Mouse (Mus musculus) MEL (cell line): ENCODE results near the gene Hspb11. TPM values are rescaled to one million over a fixed set of nuclear protein-coding genes. Genes with fewer than 3 reads are reported as not detected.

Source experiments
- DNase-seq: peaks from one replicate; pipeline ENCODE4 v3.0.0; 2011; ENCODE audit warnings: low read depth, low spot score
- H3K27ac ChIP-seq: 2 replicates; pipeline ENCODE4 v1.5.1; 2012; ENCODE audit warnings: low read depth, mild to moderate bottlenecking, control low read depth, low read length, moderate library complexity; ENCODE audit not compliant: control insufficient read depth
- H3K27me3 ChIP-seq, 2 experiments: fragments of 150-350 bp in 1 of 2; sonication (generic) in 1 of 2; 2 replicates each; pipeline ENCODE4 v1.6.1; 2012; ENCODE audit warnings: low read length in 2 of 2, mild to moderate bottlenecking in 2 of 2, improper control_type of control experiment in 1 of 2, moderate library complexity in 1 of 2; ENCODE audit not compliant: insufficient read depth in 2 of 2, control insufficient read depth in 1 of 2
- H3K36me3 ChIP-seq, 2 experiments: 2 replicates each; pipeline ENCODE4 v1.6.1; 2012 to 2014; ENCODE audit warnings: low read length in 2 of 2, improper control_type of control experiment in 1 of 2, inconsistent platforms in 1 of 2, mild to moderate bottlenecking in 1 of 2; ENCODE audit not compliant: insufficient read depth in 2 of 2, control insufficient read depth in 1 of 2
- H3K4me1 ChIP-seq, 2 experiments: fragments of 150-350 bp in 1 of 2; sonication (generic) in 1 of 2; 2 replicates each; pipeline ENCODE4 v1.6.1; 2012; ENCODE audit warnings: low read length in 2 of 2, improper control_type of control experiment in 1 of 2, mild to moderate bottlenecking in 1 of 2; ENCODE audit not compliant: insufficient read depth in 2 of 2, control insufficient read depth in 1 of 2
- H3K4me3 ChIP-seq, 2 experiments: fragments of 150-350 bp in 1 of 2; sonication (generic) in 1 of 2; 2 replicates each; pipeline ENCODE4 v1.5.1; 2012; ENCODE audit warnings: low read depth in 2 of 2, low read length in 2 of 2, mild to moderate bottlenecking in 2 of 2, moderate library complexity in 2 of 2, control low read depth in 1 of 2, improper control_type of control experiment in 1 of 2; ENCODE audit not compliant: control insufficient read depth in 1 of 2, insufficient read depth in 1 of 2
- H3K79me2 ChIP-seq: 2 replicates; pipeline ENCODE4 v1.6.1; 2012; ENCODE audit warnings: mild to moderate bottlenecking, low read length, moderate library complexity; ENCODE audit not compliant: control insufficient read depth, poor library complexity, insufficient read depth
- H3K9ac ChIP-seq: 2 replicates; pipeline ENCODE4 v1.6.1; 2012; ENCODE audit warnings: low read depth, mild to moderate bottlenecking, control low read depth, low read length, moderate library complexity; ENCODE audit not compliant: control insufficient read depth, poor library complexity, severe bottlenecking
- H3K9me3 ChIP-seq: fragments of 150-350 bp; sonication (generic); replicated peaks from 2 replicates; pipeline ENCODE4 v1.6.1; 2012; ENCODE audit warnings: mild to moderate bottlenecking, low read length, improper control_type of control experiment, moderate library complexity; ENCODE audit not compliant: insufficient read depth
- CTCF ChIP-seq, 3 experiments: IDR thresholded peaks in 2 of 3; conservative IDR thresholded peaks in 1 of 3; 2 replicates each; pipeline ENCODE4 v1.5.1; 2011 to 2012; ENCODE audit warnings: low read length in 3 of 3, low read depth in 2 of 3, mild to moderate bottlenecking in 2 of 3, improper control_type of control experiment in 1 of 3, inconsistent platforms in 1 of 3, mixed read lengths in 1 of 3, moderate library complexity in 1 of 3; ENCODE audit not compliant: control insufficient read depth in 1 of 3, insufficient read depth in 1 of 3, poor library complexity in 1 of 3, severe bottlenecking in 1 of 3
- E2F4 ChIP-seq: IDR thresholded peaks from 2 replicates; pipeline ENCODE4 v1.6.1; 2011; ENCODE audit warnings: low read depth, low read length, improper control_type of control experiment, borderline replicate concordance
- ELF1 ChIP-seq: IDR thresholded peaks from 2 replicates; pipeline ENCODE4 v1.6.1; 2014; ENCODE audit warnings: low read depth, mild to moderate bottlenecking, inconsistent platforms, low read length, improper control_type of control experiment, moderate library complexity
- ETS1 ChIP-seq: IDR thresholded peaks from 2 replicates; pipeline ENCODE4 v1.6.1; 2012; ENCODE audit warnings: low read depth, mild to moderate bottlenecking, inconsistent platforms, low read length, improper control_type of control experiment, moderate library complexity
- GABPA ChIP-seq: IDR thresholded peaks from 2 replicates; pipeline ENCODE4 v1.6.1; 2012; ENCODE audit warnings: low read depth, mild to moderate bottlenecking, inconsistent platforms, low read length, improper control_type of control experiment, moderate library complexity
- GATA1 ChIP-seq: IDR thresholded peaks from 2 replicates; pipeline ENCODE4 v1.6.1; 2011; ENCODE audit warnings: low read depth, low read length, improper control_type of control experiment
- HCFC1 ChIP-seq: IDR thresholded peaks from 2 replicates; pipeline ENCODE4 v1.6.1; 2012; ENCODE audit warnings: low read depth, mild to moderate bottlenecking, inconsistent platforms, low read length, improper control_type of control experiment, moderate library complexity
- JUND ChIP-seq: IDR thresholded peaks from 2 replicates; pipeline ENCODE4 v1.6.1; 2011; ENCODE audit warnings: low read depth, mild to moderate bottlenecking, improper control_type of control experiment, low read length
- KAT2A ChIP-seq: conservative IDR thresholded peaks from 2 replicates; pipeline ENCODE4 v1.6.1; 2012; ENCODE audit warnings: low read depth, low read length, improper control_type of control experiment, inconsistent platforms
- MAZ ChIP-seq: IDR thresholded peaks from 2 replicates; pipeline ENCODE4 v1.6.1; 2012; ENCODE audit warnings: low read depth, mild to moderate bottlenecking, inconsistent platforms, low read length, improper control_type of control experiment
- MXI1 ChIP-seq: IDR thresholded peaks from 2 replicates; pipeline ENCODE4 v1.6.1; 2011; ENCODE audit warnings: mild to moderate bottlenecking, low read depth, low read length, improper control_type of control experiment
- MYC ChIP-seq: IDR thresholded peaks from 2 replicates; pipeline ENCODE4 v1.6.1; 2011; ENCODE audit warnings: low read depth, mild to moderate bottlenecking, low read length, improper control_type of control experiment, moderate library complexity
- NELFE ChIP-seq: IDR thresholded peaks from 2 replicates; pipeline ENCODE4 v1.6.1; 2011; ENCODE audit warnings: low read depth, low read length, improper control_type of control experiment
- NRF1 ChIP-seq: IDR thresholded peaks from 2 replicates; pipeline ENCODE4 v1.6.1; 2014; ENCODE audit warnings: low read depth, mild to moderate bottlenecking, inconsistent platforms, low read length, improper control_type of control experiment, moderate library complexity; ENCODE audit not compliant: poor library complexity, insufficient read depth, severe bottlenecking
- POLR2A ChIP-seq, 2 experiments: IDR thresholded peaks; 2 replicates each; pipeline ENCODE4 v1.6.1; 2011 to 2012; ENCODE audit warnings: low read length in 2 of 2, mild to moderate bottlenecking in 2 of 2, control low read depth in 1 of 2, improper control_type of control experiment in 1 of 2, low read depth in 1 of 2, moderate library complexity in 1 of 2; ENCODE audit not compliant: control insufficient read depth in 1 of 2, insufficient read depth in 1 of 2, poor library complexity in 1 of 2
- POLR2AphosphoS2 ChIP-seq: IDR thresholded peaks from 2 replicates; pipeline ENCODE4 v1.6.1; 2011; ENCODE audit warnings: low read length, improper control_type of control experiment
- RAD21 ChIP-seq: IDR thresholded peaks from 2 replicates; pipeline ENCODE4 v1.6.1; 2011; ENCODE audit warnings: mild to moderate bottlenecking, low read depth, low read length, improper control_type of control experiment
- RCOR1 ChIP-seq: IDR thresholded peaks from 2 replicates; pipeline ENCODE4 v1.6.1; 2012; ENCODE audit warnings: low read depth, mild to moderate bottlenecking, inconsistent platforms, low read length, improper control_type of control experiment
- SIN3A ChIP-seq: IDR thresholded peaks from 2 replicates; pipeline ENCODE4 v1.6.1; 2012; ENCODE audit warnings: low read length, improper control_type of control experiment, inconsistent platforms
- SMC3 ChIP-seq: IDR thresholded peaks from 2 replicates; pipeline ENCODE4 v1.6.1; 2011; ENCODE audit warnings: low read depth, low read length, improper control_type of control experiment
- TAL1 ChIP-seq: IDR thresholded peaks from 2 replicates; pipeline ENCODE4 v1.6.1; 2012; ENCODE audit warnings: mild to moderate bottlenecking, inconsistent platforms, low read length, moderate library complexity, mixed read lengths
- TBP ChIP-seq: IDR thresholded peaks from 2 replicates; pipeline ENCODE4 v1.8.0; 2011; ENCODE audit warnings: low read depth, low read length, improper control_type of control experiment
- TCF12 ChIP-seq: IDR thresholded peaks from 2 replicates; pipeline ENCODE4 v1.6.1; 2014; ENCODE audit warnings: low read depth, mild to moderate bottlenecking, inconsistent platforms, low read length, improper control_type of control experiment, moderate library complexity
- UBTF ChIP-seq: IDR thresholded peaks from 2 replicates; pipeline ENCODE4 v1.6.1; 2012; ENCODE audit warnings: low read depth, mild to moderate bottlenecking, inconsistent platforms, low read length, improper control_type of control experiment, moderate library complexity, borderline replicate concordance; ENCODE audit not compliant: insufficient read depth
- USF2 ChIP-seq, 2 experiments: IDR thresholded peaks; 2 replicates each; pipeline ENCODE4 v1.6.1; 2011 to 2012; ENCODE audit warnings: improper control_type of control experiment in 2 of 2, low read length in 2 of 2, borderline replicate concordance in 1 of 2, inconsistent platforms in 1 of 2, low read depth in 1 of 2, mild to moderate bottlenecking in 1 of 2; ENCODE audit not compliant: insufficient read depth in 1 of 2
- ZC3H11A ChIP-seq: IDR thresholded peaks from 2 replicates; pipeline ENCODE4 v1.6.1; 2012; ENCODE audit warnings: low read depth, mild to moderate bottlenecking, inconsistent platforms, low read length, improper control_type of control experiment
- ZKSCAN1 ChIP-seq: IDR thresholded peaks from 2 replicates; pipeline ENCODE4 v1.6.1; 2012; ENCODE audit warnings: low read depth, mild to moderate bottlenecking, inconsistent platforms, low read length, improper control_type of control experiment, moderate library complexity
- ZMIZ1 ChIP-seq: IDR thresholded peaks from 2 replicates; pipeline ENCODE4 v1.6.1; 2012; ENCODE audit warnings: low read depth, mild to moderate bottlenecking, inconsistent platforms, low read length, improper control_type of control experiment, moderate library complexity
- polyA plus RNA-seq, 2 experiments: library from polyadenylated mRNA; stranded (reverse) in 1 of 2; unstranded in 1 of 2; fragments of >175 nt in 1 of 2; fragments of >200 nt in 1 of 2; gene quantifications; 2 replicates each; pipeline versions ENCODE4 v1.2.1 to v1.2.4; 2012; ENCODE audit warnings: low replicate concordance in 2 of 2, low read depth in 1 of 2; ENCODE audit not compliant: insufficient read length in 2 of 2, insufficient read depth in 1 of 2, missing spikeins in 1 of 2
- total RNA-seq: library from RNA; depleted of rRNA; stranded (reverse); fragments of 300-350 nt; gene quantifications from 2 replicates; pipeline ENCODE4 v1.2.3, GENCODE M21; 2012

Hspb11 gene
- total and polyA plus RNA-seq, 3 experiments, result 11.2 to 16.8 TPM; not detected in 1

GRCm38 (mm10) chr4:107313690-107314478, 60.5 kb downstream of the Hspb11 start, which contains the start of gene Yipf1:
Yipf1 (plus strand) TSS chr4:107314363.
- peak within 1 kb of the TSS; percentile 23; the same call in 1 of the 2 replicates for H3K27ac ChIP-seq

DNA sequence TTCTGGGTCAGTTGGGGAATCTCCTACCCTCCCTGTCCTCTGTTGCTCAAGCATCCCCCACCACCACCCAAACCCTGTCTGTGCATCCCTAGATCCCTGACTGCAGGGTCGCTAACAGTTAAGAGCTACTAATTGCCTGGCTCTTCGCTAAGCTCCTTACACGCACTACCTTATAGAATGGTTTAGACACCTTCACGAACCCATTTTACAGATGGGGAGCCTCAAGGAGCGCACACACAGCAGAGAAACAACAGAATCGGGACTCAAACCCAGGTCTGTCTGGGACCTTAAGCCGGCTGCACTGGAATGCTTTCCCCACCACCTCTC, 61.0 kb downstream of the Hspb11 start:
- Histone ChIP-seq H3K9me3 (no peaks in the 10 kb centered on the region), H3K27me3 (no peaks in the 10 kb centered on the region), H3K4me3 (peak overlapping the region; percentile 73 to 86), H3K4me1 (peaks cover 0 to 3% of the 10 kb centered on the region in 2 experiments; a peak in 1 of 4 replicates), H3K36me3 (no peaks in the 10 kb centered on the region), H3K79me2 (no peaks in the 10 kb centered on the region), H3K9ac (peak overlapping the region; percentile 61), H3K27ac (no peak overlapping the region)
- TF ChIP-seq RCOR1, result no peak
- no peak for TF ChIP-seq MYC
- no peak for TF ChIP-seq TAL1
- TF ChIP-seq UBTF, result no peak
- TF ChIP-seq POLR2A (IDR thresholded peaks at IDR 0.05; ENCODE audit: control insufficient read depth in 1 of 2, insufficient read depth in 1 of 2, low read depth in 1 of 2, low read length in 2 of 2, poor library complexity in 1 of 2), result peak in 1 of 2 experiments; percentile 32; a peak in 1 of 4 replicates
- TF ChIP-seq MXI1, result peak; percentile 29; the same call in 1 of the 2 replicates
- no peak for TF ChIP-seq HCFC1
- no peak for TF ChIP-seq ZKSCAN1
- TF ChIP-seq ZMIZ1, result peak; percentile 38; the same call in 1 of the 2 replicates
- TF ChIP-seq MAZ, result 0 out of 2 replicates have a peak, but pooled peaks have one; percentile 14
- TF ChIP-seq E2F4, result 0 out of 2 replicates have a peak, but pooled peaks have one; percentile 14
- no peak for TF ChIP-seq JUND
- no peak for TF ChIP-seq POLR2AphosphoS2
- TF ChIP-seq ELF1, result no peak
- TF ChIP-seq, all 39 proteins: peak for 5
- no peak for DNase-seq

More at GRCm38 (mm10) chr4:107313690-107314478, 60.5 kb downstream of the Hspb11 start, which contains the start of gene Yipf1:
- H3K4me3 ChIP-seq, result peak within 1 kb of the TSS; percentile 73 to 86
- H3K4me1 ChIP-seq, result peaks cover 0 to 3% of the 10 kb centered on the region in 2 experiments; a peak in 1 of 4 replicates
- peak; percentile 93 for DNase-seq
- H3K9me3 ChIP-seq, result no peaks in the 10 kb centered on the region
- no peaks in the 10 kb centered on the region for H3K27me3 ChIP-seq
- H3K79me2 ChIP-seq, result no peaks in the 10 kb centered on the region
- H3K9ac ChIP-seq, result peak within 1 kb of the TSS; percentile 61
- TF ChIP-seq TCF12, result 0 out of 2 replicates have a peak, but pooled peaks have one; percentile 43
- TF ChIP-seq USF2 (IDR thresholded peaks at IDR 0.05; ENCODE audit: borderline replicate concordance in 1 of 2, insufficient read depth in 1 of 2, low read depth in 1 of 2, low read length in 2 of 2), result no peak
- no peak for TF ChIP-seq RAD21
- TF ChIP-seq CTCF (IDR thresholded peaks at IDR 0.05 in 2 of 3, conservative IDR thresholded peaks at IDR 0.05 in 1 of 3; ENCODE audit: control insufficient read depth in 1 of 3, insufficient read depth in 1 of 3, low read depth in 2 of 3, low read length in 3 of 3, poor library complexity in 1 of 3, severe bottlenecking in 1 of 3), result peak in 2 of 3 experiments; percentile 10 to 12; a peak in 2 of 6 replicates
- TF ChIP-seq TBP, result peak; percentile 33; the same call in 1 of the 2 replicates
- peak; percentile 95 for TF ChIP-seq SIN3A
- no peak for TF ChIP-seq NRF1
- no peak for TF ChIP-seq ZC3H11A
- peak; percentile 52 to 82; a peak in 2 of 4 replicates for TF ChIP-seq POLR2A (IDR thresholded peaks at IDR 0.05; ENCODE audit: control insufficient read depth in 1 of 2, insufficient read depth in 1 of 2, low read depth in 1 of 2, low read length in 2 of 2, poor library complexity in 1 of 2)
- no peak for TF ChIP-seq SMC3
- TF ChIP-seq MAZ, result no peak; the same call in 1 of the 2 replicates
- TF ChIP-seq KAT2A, result no peak
- TF ChIP-seq HCFC1, result peak; percentile 84
- no peak for TF ChIP-seq POLR2AphosphoS2
- no peak for TF ChIP-seq GABPA
- TF ChIP-seq ETS1, result no peak
- peak; percentile 59 for TF ChIP-seq NELFE
- TF ChIP-seq ELF1, result peak; percentile 96
- TF ChIP-seq GATA1, result no peak
- H3K36me3 ChIP-seq, result no peaks in the 10 kb centered on the region
